Mouse (Mus musculus): ENCODE results near the gene Myo6. TPM values are rescaled to one million over a fixed set of nuclear protein-coding genes. Genes with fewer than 3 reads are reported as not detected.
"Not testable (repeated sequence)": the region's sequence is repeated elsewhere in the genome, so short reads cannot be mapped to it uniquely, and the experiment has no call there.

The Myo6 gene
- polyA plus RNA-seq, 1 experiment from 2014 or later, result 14.0 TPM

GRCm38 (mm10) chr9:80321051-80321887 lies 156.4 kb downstream of the Myo6 start:
- H3K36me3 ChIP-seq (ENCODE audit: poor library complexity, severe bottlenecking); H3K4me2 ChIP-seq; H3K9me3 ChIP-seq (replicated peaks); H3K27ac ChIP-seq; H3K27me3 ChIP-seq; H3K4me1 ChIP-seq; H3K9ac ChIP-seq; H3K4me3 ChIP-seq; ATAC-seq: not testable (repeated sequence)
- 97% methylated on average over 2 of the region's 2 CpGs for WGBS

GRCm38 (mm10) chr9:80332153-80332552 lies 167.3 kb downstream of the Myo6 start:
- Histone ChIP-seq H3K36me3 (ENCODE audit: poor library complexity, severe bottlenecking) (no peaks in the 10 kb centered on the region), H3K4me3 (peak overlapping the region; percentile 24), H3K4me1 (no peaks in the 10 kb centered on the region), H3K9ac (no peak overlapping the region), H3K4me2 (peak overlapping the region; percentile 56), H3K9me3 (replicated peaks) (no peaks in the 10 kb centered on the region), H3K27ac (no peak overlapping the region), H3K27me3 (0 out of 2 replicates have a peak, but pooled peaks cover 7% of the 10 kb centered on the region)
- ATAC-seq, result peak; percentile 84
- WGBS, result 19% methylated on average over 14 of the region's 14 CpGs

GRCm38 (mm10) chr9:80333466-80333865 lies 168.6 kb downstream of the Myo6 start:
- Histone ChIP-seq H3K27me3 (0 out of 2 replicates have a peak, but pooled peaks cover 7% of the 10 kb centered on the region), H3K9me3 (replicated peaks) (no peaks in the 10 kb centered on the region), H3K4me3 (no peak overlapping the region), H3K9ac (no peak overlapping the region), H3K4me2 (no peak overlapping the region), H3K4me1 (no peaks in the 10 kb centered on the region), H3K36me3 (ENCODE audit: poor library complexity, severe bottlenecking) (no peaks in the 10 kb centered on the region), H3K27ac (no peak overlapping the region)
- no peak; the same call in 1 of the 2 replicates for ATAC-seq
- WGBS, result 48% methylated on average over 8 of the region's 8 CpGs

GRCm38 (mm10) chr9:80333998-80334605 lies 169.3 kb downstream of the Myo6 start:
- no peak overlapping the region for H3K4me2 ChIP-seq
- H3K4me3 ChIP-seq, result no peak overlapping the region
- no peaks in the 10 kb centered on the region for H3K9me3 ChIP-seq (replicated peaks)
- no peaks in the 10 kb centered on the region for H3K4me1 ChIP-seq
- H3K9ac ChIP-seq, result no peak overlapping the region
- no peak overlapping the region for H3K27ac ChIP-seq
- 0 out of 2 replicates have a peak, but pooled peaks cover 7% of the 10 kb centered on the region for H3K27me3 ChIP-seq
- WGBS, result 68% methylated on average over 14 of the region's 14 CpGs
- no peaks in the 10 kb centered on the region for H3K36me3 ChIP-seq (ENCODE audit: poor library complexity, severe bottlenecking)
- ATAC-seq, result no peak

- Histone ChIP-seq H3K27me3 (0 out of 2 replicates have a peak, but pooled peaks cover 7% of the 10 kb centered on the region), H3K4me2 (no peak overlapping the region), H3K9ac (no peak overlapping the region), H3K4me3 (no peak overlapping the region), H3K27ac (no peak overlapping the region), H3K36me3 (ENCODE audit: poor library complexity, severe bottlenecking) (no peaks in the 10 kb centered on the region), H3K4me1 (no peaks in the 10 kb centered on the region), H3K9me3 (replicated peaks) (no peaks in the 10 kb centered on the region)
- 87% methylated on average over 13 of the region's 13 CpGs for WGBS
- ATAC-seq, result no peak
Observed at GRCm38 (mm10) chr9:80335660-80336357, 171.0 kb downstream of the Myo6 start.

GRCm38 (mm10) chr9:80338026-80338425 lies 173.2 kb downstream of the Myo6 start:
- Histone ChIP-seq H3K27me3 (0 out of 2 replicates have a peak, but pooled peaks cover 2% of the 10 kb centered on the region), H3K4me1 (no peaks in the 10 kb centered on the region), H3K36me3 (ENCODE audit: poor library complexity, severe bottlenecking) (no peaks in the 10 kb centered on the region), H3K9me3 (replicated peaks) (no peaks in the 10 kb centered on the region), H3K4me3 (no peak overlapping the region), H3K9ac (no peak overlapping the region), H3K27ac (no peak overlapping the region), H3K4me2 (no peak overlapping the region)
- ATAC-seq, result no peak
- 90% methylated on average over 6 of the region's 6 CpGs for WGBS

GRCm38 (mm10) chr9:80340927-80341326 lies 176.1 kb downstream of the Myo6 start:
- H3K4me2 ChIP-seq, result no peak overlapping the region
- ATAC-seq, result peak; percentile 61; the same call in 1 of the 2 replicates
- no peaks in the 10 kb centered on the region for H3K9me3 ChIP-seq (replicated peaks)
- no peaks in the 10 kb centered on the region for H3K36me3 ChIP-seq (ENCODE audit: poor library complexity, severe bottlenecking)
- H3K4me3 ChIP-seq, result no peak overlapping the region
- H3K27ac ChIP-seq, result no peak overlapping the region
- H3K4me1 ChIP-seq, result no peaks in the 10 kb centered on the region
- no peak overlapping the region for H3K9ac ChIP-seq
- WGBS, result 23% methylated on average over 1 of the region's 1 CpGs
- H3K27me3 ChIP-seq, result no peaks in the 10 kb centered on the region

GRCm38 (mm10) chr9:80341756-80342155 lies 176.9 kb downstream of the Myo6 start:
- Histone ChIP-seq H3K27ac (no peak overlapping the region), H3K4me3 (no peak overlapping the region), H3K4me1 (no peaks in the 10 kb centered on the region), H3K27me3 (no peaks in the 10 kb centered on the region), H3K36me3 (ENCODE audit: poor library complexity, severe bottlenecking) (no peaks in the 10 kb centered on the region), H3K9ac (no peak overlapping the region), H3K9me3 (replicated peaks) (no peaks in the 10 kb centered on the region), H3K4me2 (no peak overlapping the region)
- 97% methylated on average over 16 of the region's 16 CpGs for WGBS
- ATAC-seq, result no peak

- ATAC-seq, result no peak
- no peak overlapping the region for H3K4me2 ChIP-seq
- no peaks in the 10 kb centered on the region for H3K4me1 ChIP-seq
- WGBS, result 93% methylated on average over 6 of the region's 6 CpGs
- no peak overlapping the region for H3K27ac ChIP-seq
- H3K9me3 ChIP-seq (replicated peaks), result no peaks in the 10 kb centered on the region
- no peak overlapping the region for H3K4me3 ChIP-seq
- no peak overlapping the region for H3K9ac ChIP-seq
- H3K27me3 ChIP-seq, result no peaks in the 10 kb centered on the region
- H3K36me3 ChIP-seq (ENCODE audit: poor library complexity, severe bottlenecking), result no peaks in the 10 kb centered on the region
Observed at GRCm38 (mm10) chr9:80342520-80342919, 177.7 kb downstream of the Myo6 start.

- 90% methylated on average over 6 of the region's 6 CpGs for WGBS
- Histone ChIP-seq H3K9ac (no peak overlapping the region), H3K4me1 (no peaks in the 10 kb centered on the region), H3K4me3 (no peak overlapping the region), H3K27me3 (no peaks in the 10 kb centered on the region), H3K4me2 (no peak overlapping the region), H3K36me3 (ENCODE audit: poor library complexity, severe bottlenecking) (no peaks in the 10 kb centered on the region), H3K9me3 (replicated peaks) (no peaks in the 10 kb centered on the region), H3K27ac (no peak overlapping the region)
- ATAC-seq, result no peak
Observed at GRCm38 (mm10) chr9:80344451-80345000, 179.7 kb downstream of the Myo6 start.

GRCm38 (mm10) chr9:80351295-80351677 lies 186.5 kb downstream of the Myo6 start:
- H3K27ac ChIP-seq, result no peak overlapping the region
- H3K4me2 ChIP-seq, result peak overlapping the region; percentile 56
- no peaks in the 10 kb centered on the region for H3K36me3 ChIP-seq (ENCODE audit: poor library complexity, severe bottlenecking)
- peak overlapping the region; percentile 17 for H3K4me3 ChIP-seq
- no peaks in the 10 kb centered on the region for H3K9me3 ChIP-seq (replicated peaks)
- 31% methylated on average over 7 of the region's 7 CpGs for WGBS
- peaks cover 8% of the 10 kb centered on the region for H3K4me1 ChIP-seq
- ATAC-seq, result no peak
- H3K9ac ChIP-seq, result no peak overlapping the region
- H3K27me3 ChIP-seq, result peaks cover 2% of the 10 kb centered on the region; the same call in 1 of the 2 replicates
